Mouse (Mus musculus) intestine, embryonic 15.5 days (tissue): Measurements from ENCODE around the gene Rilpl1. TPM values are rescaled to one million over a fixed set of nuclear protein-coding genes. Genes with fewer than 3 reads are reported as not detected.

Experiments used
- ATAC-seq: fragments of 200-750 bp; cut with Nextera tagmentation; 2 replicates; pipeline ENCODE4 v1.8.0; 2017; ENCODE audit warnings: moderate TSS enrichment, moderate library complexity
- H3K27ac ChIP-seq: fragments of 300-500 bp; sonication (generic); 2 replicates; pipeline ENCODE4 v1.5.1; 2015; ENCODE audit warnings: mild to moderate bottlenecking, inconsistent platforms
- H3K27me3 ChIP-seq: fragments of 300-500 bp; sonication (generic); replicated peaks from 2 replicates; pipeline ENCODE4 v1.6.1; 2015; ENCODE audit warnings: inconsistent platforms
- H3K36me3 ChIP-seq: fragments of 300-500 bp; sonication (generic); 2 replicates; pipeline ENCODE4 v1.6.1; 2015; ENCODE audit warnings: inconsistent platforms
- H3K4me1 ChIP-seq: fragments of 300-500 bp; sonication (generic); replicated peaks from 2 replicates; pipeline ENCODE4 v1.6.1; 2015; ENCODE audit warnings: inconsistent platforms
- H3K4me2 ChIP-seq: fragments of 300-500 bp; sonication (generic); replicated peaks from 2 replicates; pipeline ENCODE4 v1.6.1; 2015; ENCODE audit warnings: mild to moderate bottlenecking, inconsistent platforms
- H3K4me3 ChIP-seq: fragments of 300-500 bp; sonication (generic); replicated peaks from 2 replicates; pipeline ENCODE4 v1.5.1; 2015; ENCODE audit warnings: inconsistent platforms
- H3K9ac ChIP-seq: fragments of 300-500 bp; sonication (generic); 2 replicates; pipeline ENCODE4 v1.6.1; 2015; ENCODE audit warnings: inconsistent platforms
- H3K9me3 ChIP-seq: fragments of 300-500 bp; sonication (generic); 2 replicates; pipeline ENCODE4 v1.6.1; 2016; ENCODE audit warnings: inconsistent platforms
- WGBS: fragments of 180-500 bp; shearing (Covaris S2); methylation state at CpG from one replicate; pipeline ENCODE4 v1.1.7; 2015; 5-methylcytosine and 5-hydroxymethylcytosine counted together
- polyA plus RNA-seq: library from polyadenylated mRNA; unstranded; fragments of >200 nt; fragmentation: Nextera tagmentation; extraction: Ambion mirVana; gene quantifications from 2 replicates; pipeline ENCODE4 v1.2.1, GENCODE M21; 2015

Rilpl1 gene
- polyA plus RNA-seq, 1 experiment from 2014 or later = 11.9 TPM

GRCm38 (mm10) chr5:124524943-124525342 is 6.2 kb downstream of the Rilpl1 start:
- Histone ChIP-seq H3K4me2 (no peak overlapping the region), H3K36me3 (0 out of 2 replicates have a peak, but pooled peaks cover 4% of the 10 kb centered on the region), H3K9ac (no peak overlapping the region), H3K27ac (no peak overlapping the region), H3K9me3 (no peaks in the 10 kb centered on the region), H3K4me1 (peaks cover 20% of the 10 kb centered on the region), H3K27me3 (no peaks in the 10 kb centered on the region), H3K4me3 (no peak overlapping the region)
- ATAC-seq = no peak
- 92% methylated on average over 5 of the region's 5 CpGs for WGBS

DNA sequence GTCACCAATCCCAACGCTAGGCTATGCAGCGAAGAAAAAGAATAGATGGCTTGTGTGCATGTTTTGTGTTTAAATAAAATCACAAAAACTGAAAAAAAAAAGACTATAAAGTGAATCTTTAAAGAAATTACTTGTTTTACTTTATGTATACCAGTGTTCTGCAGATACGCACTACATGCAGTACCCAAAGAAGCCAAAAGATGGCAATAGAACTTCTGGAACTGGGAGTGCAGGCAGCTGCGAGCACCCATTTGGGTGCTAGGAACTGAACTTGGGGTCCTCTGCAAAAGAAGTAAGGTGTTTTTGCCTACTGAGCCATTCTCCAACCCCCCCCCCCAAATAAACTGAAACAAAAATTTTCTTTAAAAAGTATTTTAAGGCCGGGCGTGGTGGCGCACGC is 8.2 kb downstream of the Rilpl1 start:
- ATAC-seq = no peak
- 94% methylated on average over 8 of the region's 8 CpGs for WGBS
- H3K27ac ChIP-seq = no peak overlapping the region

DNA sequence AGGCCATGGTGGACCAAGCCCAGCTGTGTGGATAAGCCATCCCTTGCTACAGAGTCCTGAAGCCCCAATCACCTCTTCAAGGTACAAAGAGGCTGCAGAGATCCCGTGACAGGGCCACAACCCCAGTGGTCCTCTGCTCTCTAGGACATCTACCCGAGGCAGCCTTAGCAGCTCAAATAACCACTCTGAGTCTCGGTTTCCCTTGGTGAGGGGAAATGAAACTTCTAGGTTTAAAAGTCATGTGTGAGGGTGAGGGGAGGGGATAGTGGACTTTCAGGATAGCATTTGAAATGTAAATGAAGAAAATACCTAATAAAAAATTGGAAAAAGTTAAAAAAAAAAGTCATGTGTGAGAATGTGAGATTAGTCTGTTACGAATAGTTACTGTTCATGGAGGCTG is 9.6 kb downstream of the Rilpl1 start:
- Histone ChIP-seq H3K27me3 (no peaks in the 10 kb centered on the region), H3K9me3 (no peaks in the 10 kb centered on the region), H3K4me2 (no peak overlapping the region), H3K4me1 (no peaks in the 10 kb centered on the region), H3K4me3 (no peak overlapping the region), H3K36me3 (0 out of 2 replicates have a peak, but pooled peaks cover 4% of the 10 kb centered on the region), H3K27ac (no peak overlapping the region), H3K9ac (no peak overlapping the region)
- no peak for ATAC-seq
- 86% methylated on average over 4 of the region's 4 CpGs for WGBS

More for the DNA sequence above, 8.2 kb downstream of the Rilpl1 start:
- Histone ChIP-seq H3K4me2 (no peak overlapping the region), H3K36me3 (0 out of 2 replicates have a peak, but pooled peaks cover 4% of the 10 kb centered on the region), H3K27me3 (no peaks in the 10 kb centered on the region), H3K9ac (no peak overlapping the region), H3K4me1 (0 out of 2 replicates have a peak, but pooled peaks cover 1% of the 10 kb centered on the region), H3K4me3 (no peak overlapping the region), H3K9me3 (no peaks in the 10 kb centered on the region)

GRCm38 (mm10) chr5:124518648-124519047 is 12.5 kb downstream of the Rilpl1 start:
- Histone ChIP-seq H3K9me3 (no peaks in the 10 kb centered on the region), H3K9ac (no peak overlapping the region), H3K27ac (no peak overlapping the region), H3K4me1 (no peaks in the 10 kb centered on the region), H3K4me2 (no peak overlapping the region), H3K4me3 (no peak overlapping the region), H3K27me3 (no peaks in the 10 kb centered on the region), H3K36me3 (peaks cover 7% of the 10 kb centered on the region; the same call in 1 of the 2 replicates)
- ATAC-seq = no peak
- WGBS = 93% methylated on average over 10 of the region's 10 CpGs

DNA sequence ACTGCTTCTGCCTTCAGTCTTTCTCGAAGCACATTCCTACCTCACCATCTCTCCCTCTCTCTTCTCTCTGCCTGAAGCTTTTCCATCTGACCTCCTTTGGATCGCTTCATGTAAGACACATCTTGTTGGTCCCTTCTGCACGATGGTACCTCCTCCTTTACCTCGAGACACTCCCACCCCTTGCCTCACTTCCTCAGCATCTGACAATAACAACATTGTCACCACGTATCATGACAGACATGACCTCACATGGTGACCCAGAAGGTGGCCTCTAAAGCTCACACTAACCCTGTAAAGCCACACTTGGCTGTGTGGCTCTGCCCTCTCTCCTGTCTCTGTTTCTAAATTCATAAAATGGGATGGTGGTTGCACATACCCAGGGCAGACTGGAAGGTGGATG is 15.4 kb downstream of the Rilpl1 start:
- no peak overlapping the region for H3K4me2 ChIP-seq
- ATAC-seq = no peak
- peaks cover 16% of the 10 kb centered on the region; the same call in 1 of the 2 replicates for H3K36me3 ChIP-seq
- H3K4me3 ChIP-seq = no peak overlapping the region
- H3K9me3 ChIP-seq = no peaks in the 10 kb centered on the region
- no peaks in the 10 kb centered on the region for H3K4me1 ChIP-seq
- no peak overlapping the region for H3K9ac ChIP-seq
- 84% methylated on average over 5 of the region's 5 CpGs for WGBS
- no peak overlapping the region for H3K27ac ChIP-seq
- H3K27me3 ChIP-seq = no peaks in the 10 kb centered on the region

DNA sequence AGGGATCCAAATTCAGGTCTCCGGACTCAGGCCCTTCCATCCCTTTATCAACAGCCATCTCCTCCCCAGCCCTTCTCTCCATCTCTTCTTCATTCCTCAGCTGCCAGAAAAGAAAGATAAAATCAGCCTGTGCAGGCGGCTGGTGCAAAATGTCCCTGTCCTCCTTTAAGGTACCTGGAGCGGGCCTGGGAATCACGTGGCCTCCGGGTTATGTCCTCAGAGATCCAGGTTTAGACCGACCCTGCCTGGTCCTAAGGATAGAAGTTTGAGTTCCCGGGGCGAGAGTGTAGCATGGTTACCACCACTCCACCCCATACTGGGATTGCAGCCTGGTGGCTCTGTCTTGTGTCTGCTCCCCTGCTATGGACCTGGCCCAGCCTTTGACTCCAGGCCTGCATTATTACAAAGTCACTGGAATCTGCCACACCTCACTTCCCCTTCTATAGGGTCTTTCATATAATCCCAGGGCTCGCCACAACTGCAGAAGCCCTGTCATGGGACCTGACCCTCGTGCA is 20.6 kb downstream of the Rilpl1 start:
- Histone ChIP-seq H3K4me1 (peaks cover 9% of the 10 kb centered on the region), H3K27me3 (no peaks in the 10 kb centered on the region), H3K9me3 (no peaks in the 10 kb centered on the region), H3K27ac (no peak overlapping the region), H3K9ac (no peak overlapping the region), H3K4me3 (no peak overlapping the region), H3K4me2 (no peak overlapping the region), H3K36me3 (peaks cover 13% of the 10 kb centered on the region; the same call in 1 of the 2 replicates)
- WGBS = 91% methylated on average over 10 of the region's 10 CpGs
- ATAC-seq = no peak

GRCm38 (mm10) chr5:124509742-124510237 is 21.4 kb downstream of the Rilpl1 start:
- 59% methylated on average over 12 of the region's 12 CpGs for WGBS
- no peak overlapping the region for H3K27ac ChIP-seq
- H3K27me3 ChIP-seq = no peaks in the 10 kb centered on the region
- H3K9me3 ChIP-seq = no peaks in the 10 kb centered on the region
- H3K9ac ChIP-seq = no peak overlapping the region
- no peak overlapping the region for H3K4me2 ChIP-seq
- H3K4me3 ChIP-seq = no peak overlapping the region
- peaks cover 9% of the 10 kb centered on the region for H3K4me1 ChIP-seq
- ATAC-seq = no peak
- H3K36me3 ChIP-seq = peaks cover 13% of the 10 kb centered on the region; the same call in 1 of the 2 replicates

DNA sequence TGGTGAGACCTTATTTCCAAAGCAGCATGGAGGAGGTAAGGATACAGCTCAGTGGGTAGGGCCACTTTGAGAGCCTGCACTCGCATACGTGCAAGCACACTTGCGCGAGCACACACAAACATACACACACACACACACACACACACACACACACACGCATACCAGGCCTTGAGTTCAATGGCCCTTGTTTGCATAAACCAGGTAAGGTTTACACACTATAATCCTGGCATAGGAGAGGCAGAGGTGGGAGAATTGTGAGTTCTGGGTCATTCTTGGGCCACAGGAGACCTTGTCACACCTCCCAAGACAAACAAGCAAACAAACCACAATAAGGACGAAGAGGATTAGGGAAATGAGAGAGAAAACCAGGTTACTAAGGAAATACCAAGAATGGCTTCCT is 22.0 kb downstream of the Rilpl1 start:
- Histone ChIP-seq H3K9me3 (no peaks in the 10 kb centered on the region), H3K36me3 (peaks cover 10% of the 10 kb centered on the region; the same call in 1 of the 2 replicates), H3K4me1 (peaks cover 9% of the 10 kb centered on the region), H3K4me2 (no peak overlapping the region), H3K9ac (no peak overlapping the region), H3K4me3 (no peak overlapping the region), H3K27me3 (no peaks in the 10 kb centered on the region), H3K27ac (no peak overlapping the region)
- 82% methylated on average over 6 of the region's 6 CpGs for WGBS
- ATAC-seq = no peak

DNA sequence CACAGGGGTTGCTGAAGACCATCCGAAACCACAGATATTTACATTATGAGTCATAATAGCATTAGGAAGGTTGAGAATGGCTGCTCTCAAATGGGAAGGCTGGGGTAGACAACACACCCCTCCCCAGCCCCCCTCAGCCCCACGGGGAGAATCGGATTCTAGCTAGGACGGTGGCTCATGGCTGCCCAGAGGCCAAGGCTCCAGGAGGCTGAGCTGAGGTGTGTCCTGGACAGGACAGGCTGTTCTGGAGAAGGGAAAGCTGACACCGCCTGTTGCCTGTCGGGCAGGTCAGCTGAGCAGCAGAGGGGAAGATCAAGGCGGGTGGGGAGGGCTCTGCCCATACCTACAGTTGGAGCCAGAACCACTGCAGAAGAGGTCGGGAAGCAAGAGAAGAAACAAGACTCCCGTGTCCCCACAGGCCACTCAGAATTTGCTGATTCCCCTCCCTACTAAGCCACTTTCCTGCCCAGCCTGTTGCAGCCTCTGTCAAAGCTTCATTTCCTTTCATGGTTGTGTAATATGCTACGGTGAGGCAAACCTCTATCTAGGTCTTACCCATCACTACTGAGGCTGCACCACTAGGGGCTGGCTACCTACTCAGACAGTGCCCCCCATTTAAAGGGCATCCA is 24.3 kb downstream of the Rilpl1 start:
- Histone ChIP-seq H3K4me3 (no peak overlapping the region), H3K4me2 (no peak overlapping the region), H3K4me1 (peaks cover 9% of the 10 kb centered on the region), H3K36me3 (no peaks in the 10 kb centered on the region), H3K9me3 (no peaks in the 10 kb centered on the region), H3K9ac (no peak overlapping the region), H3K27ac (no peak overlapping the region), H3K27me3 (no peaks in the 10 kb centered on the region)
- WGBS = 29% methylated on average over 10 of the region's 10 CpGs
- 0 out of 2 replicates have a peak, but pooled peaks have one; percentile 9 for ATAC-seq

- Histone ChIP-seq H3K4me3 (no peak overlapping the region), H3K27me3 (no peaks in the 10 kb centered on the region), H3K4me2 (no peak overlapping the region), H3K27ac (no peak overlapping the region), H3K9ac (no peak overlapping the region), H3K9me3 (no peaks in the 10 kb centered on the region), H3K4me1 (peaks cover 9% of the 10 kb centered on the region), H3K36me3 (no peaks in the 10 kb centered on the region)
- WGBS = 58% methylated on average over 4 of the region's 4 CpGs
- ATAC-seq = peak; percentile 65
Observed at GRCm38 (mm10) chr5:124505235-124505634, 26.0 kb downstream of the Rilpl1 start.

DNA sequence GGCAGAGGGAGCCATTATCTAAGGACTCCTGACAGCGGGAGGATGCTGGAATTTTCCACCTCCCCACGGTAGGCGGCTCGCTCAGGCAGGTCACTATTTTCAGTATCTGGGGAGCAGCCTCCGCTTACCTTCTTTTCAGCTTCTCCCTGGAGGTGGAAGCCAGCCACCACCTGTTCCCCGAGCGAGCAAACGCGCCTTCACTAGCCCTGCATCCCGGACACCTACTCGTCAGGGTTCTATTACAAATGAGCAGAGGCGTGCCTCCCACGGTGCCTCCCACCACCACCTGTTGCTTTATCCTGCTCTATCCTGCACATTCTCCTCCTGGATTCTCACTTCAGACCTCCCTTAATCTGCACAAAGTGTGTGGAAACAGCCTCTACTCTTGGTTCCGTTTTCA is 27.4 kb downstream of the Rilpl1 start:
- H3K4me3 ChIP-seq = no peak overlapping the region
- H3K9me3 ChIP-seq = no peaks in the 10 kb centered on the region
- H3K4me2 ChIP-seq = no peak overlapping the region
- H3K27ac ChIP-seq = no peak overlapping the region
- 68% methylated on average over 14 of the region's 14 CpGs for whole genome bisulfite sequencing
- H3K4me1 ChIP-seq = peaks cover 10% of the 10 kb centered on the region; the same call in 1 of the 2 replicates
- H3K27me3 ChIP-seq = no peaks in the 10 kb centered on the region
- H3K36me3 ChIP-seq = no peaks in the 10 kb centered on the region
- no peak for ATAC-seq
- H3K9ac ChIP-seq = no peak overlapping the region

GRCm38 (mm10) chr5:124501541-124501940 is 29.6 kb downstream of the Rilpl1 start:
- no peak overlapping the region for H3K4me3 ChIP-seq
- H3K9ac ChIP-seq = no peak overlapping the region
- 88% methylated on average over 10 of the region's 10 CpGs for WGBS
- H3K9me3 ChIP-seq = no peaks in the 10 kb centered on the region
- no peaks in the 10 kb centered on the region for H3K27me3 ChIP-seq
- H3K27ac ChIP-seq = no peak overlapping the region
- no peak for ATAC-seq
- H3K4me2 ChIP-seq = no peak overlapping the region
- H3K4me1 ChIP-seq = peaks cover 7% of the 10 kb centered on the region
- no peaks in the 10 kb centered on the region for H3K36me3 ChIP-seq

- Histone ChIP-seq H3K36me3 (no peaks in the 10 kb centered on the region), H3K9me3 (no peaks in the 10 kb centered on the region), H3K4me2 (no peak overlapping the region), H3K9ac (no peak overlapping the region), H3K27me3 (no peaks in the 10 kb centered on the region), H3K4me1 (peaks cover 10% of the 10 kb centered on the region; the same call in 1 of the 2 replicates), H3K4me3 (no peak overlapping the region), H3K27ac (no peak overlapping the region)
- 96% methylated on average over 3 of the region's 3 CpGs for WGBS
- ATAC-seq = no peak
Observed at GRCm38 (mm10) chr5:124500573-124500972, 30.6 kb downstream of the Rilpl1 start.
